Mouse (Mus musculus): Measurements from ENCODE around the gene Spdye4b. TPM values are rescaled to one million over a fixed set of nuclear protein-coding genes. Genes with fewer than 3 reads are reported as not detected.

The Spdye4b gene
- polyA plus RNA-seq, 1 experiment: not detected

DNA sequence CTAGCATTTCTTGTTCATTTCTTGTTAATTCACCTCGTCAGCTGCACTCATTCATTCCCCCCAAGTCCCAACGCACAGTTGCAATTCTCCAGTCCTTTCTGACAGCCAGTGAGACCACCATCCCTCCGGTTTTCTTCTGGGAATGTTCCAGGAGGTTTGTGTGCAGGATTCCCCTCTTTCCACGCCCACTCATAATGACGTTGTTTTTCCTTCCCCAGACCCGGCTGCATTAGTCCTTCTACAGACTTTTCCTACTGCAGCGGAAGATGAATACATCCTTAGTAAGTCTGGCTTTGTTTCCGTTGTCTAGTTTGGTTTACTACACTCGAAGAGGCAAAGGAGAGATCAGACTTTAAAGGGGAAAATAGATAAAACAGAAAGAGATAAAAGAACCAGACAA, 55.2 kb downstream of the Spdye4b start:
- TF ChIP-seq POLR2A (IDR thresholded peaks at IDR 0.05; ENCODE audit: borderline replicate concordance, control insufficient read depth, low read depth, low read length): no peak
- no peak for TF ChIP-seq CTCF (IDR thresholded peaks at IDR 0.05; ENCODE audit: control insufficient read depth, insufficient read depth, low read length)
- 42% methylated on average over 9 of the region's 9 CpGs for whole genome bisulfite sequencing
- Histone ChIP-seq H3K4me3 (replicated peaks; ENCODE audit: control insufficient read depth, low read depth, low read length) (no peak overlapping the region), H3K27ac (ENCODE audit: control insufficient read depth, insufficient read depth, low read depth, low read length, poor library complexity) (no peak overlapping the region), H3K4me1 (ENCODE audit: control insufficient read depth, insufficient read depth, low read length) (peaks cover 1% of the 10 kb centered on the region; the same call in 1 of the 2 replicates)

DNA sequence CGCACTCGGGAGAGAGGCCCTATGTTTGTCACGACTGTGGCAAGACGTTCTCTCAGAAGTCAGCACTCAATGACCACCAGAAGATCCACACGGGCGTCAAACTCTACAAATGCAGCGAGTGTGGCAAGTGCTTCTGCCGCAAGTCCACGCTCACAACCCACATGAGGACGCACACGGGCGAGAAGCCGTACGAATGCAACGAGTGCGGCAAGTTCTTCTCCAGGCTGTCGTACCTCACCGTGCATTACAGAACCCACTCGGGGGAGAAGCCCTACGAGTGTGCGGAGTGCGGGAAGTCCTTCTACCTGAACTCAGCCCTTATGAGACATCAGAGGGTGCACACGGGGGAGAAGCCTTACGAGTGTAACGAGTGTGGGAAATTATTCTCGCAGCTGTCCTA, 64.1 kb downstream of the Spdye4b start:
- TF ChIP-seq CTCF (IDR thresholded peaks at IDR 0.05; ENCODE audit: control insufficient read depth, insufficient read depth, low read length) (no peak), POLR2A (IDR thresholded peaks at IDR 0.05; ENCODE audit: borderline replicate concordance, control insufficient read depth, low read depth, low read length) (no peak)
- WGBS: 93% methylated on average over 26 of the region's 26 CpGs
- Histone ChIP-seq H3K4me1 (ENCODE audit: control insufficient read depth, insufficient read depth, low read length) (no peaks in the 10 kb centered on the region), H3K4me3 (replicated peaks; ENCODE audit: control insufficient read depth, low read depth, low read length) (no peak overlapping the region), H3K27ac (ENCODE audit: control insufficient read depth, insufficient read depth, low read depth, low read length, poor library complexity) (no peak overlapping the region)

DNA sequence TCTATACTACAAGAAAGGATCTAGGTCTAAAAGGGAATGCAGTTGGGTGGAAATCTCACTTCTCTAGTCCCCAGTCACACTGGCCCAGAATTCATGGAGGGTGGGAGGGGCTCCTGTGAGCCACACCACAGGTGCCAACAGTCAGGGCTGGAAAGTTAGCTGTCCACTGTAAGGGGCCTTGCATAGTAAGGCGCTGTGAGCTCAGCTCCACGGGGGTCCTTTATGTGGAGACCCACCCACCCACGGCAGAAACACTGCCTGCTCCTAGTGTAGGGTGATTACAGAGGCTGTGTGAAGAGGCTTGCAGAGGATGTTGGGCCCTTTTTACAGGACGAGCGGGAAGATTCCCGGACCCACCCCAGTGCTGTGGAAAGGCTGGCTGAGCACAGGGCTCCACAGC, 71.2 kb downstream of the Spdye4b start:
- H3K4me1 ChIP-seq (ENCODE audit: control insufficient read depth, insufficient read depth, low read length): no peaks in the 10 kb centered on the region
- H3K4me3 ChIP-seq (replicated peaks; ENCODE audit: control insufficient read depth, low read depth, low read length): no peak overlapping the region
- TF ChIP-seq CTCF (IDR thresholded peaks at IDR 0.05; ENCODE audit: control insufficient read depth, insufficient read depth, low read length) (no peak), POLR2A (IDR thresholded peaks at IDR 0.05; ENCODE audit: borderline replicate concordance, control insufficient read depth, low read depth, low read length) (no peak)
- H3K27ac ChIP-seq (ENCODE audit: control insufficient read depth, insufficient read depth, low read depth, low read length, poor library complexity): no peak overlapping the region
- 55% methylated on average over 6 of the region's 6 CpGs for WGBS

DNA sequence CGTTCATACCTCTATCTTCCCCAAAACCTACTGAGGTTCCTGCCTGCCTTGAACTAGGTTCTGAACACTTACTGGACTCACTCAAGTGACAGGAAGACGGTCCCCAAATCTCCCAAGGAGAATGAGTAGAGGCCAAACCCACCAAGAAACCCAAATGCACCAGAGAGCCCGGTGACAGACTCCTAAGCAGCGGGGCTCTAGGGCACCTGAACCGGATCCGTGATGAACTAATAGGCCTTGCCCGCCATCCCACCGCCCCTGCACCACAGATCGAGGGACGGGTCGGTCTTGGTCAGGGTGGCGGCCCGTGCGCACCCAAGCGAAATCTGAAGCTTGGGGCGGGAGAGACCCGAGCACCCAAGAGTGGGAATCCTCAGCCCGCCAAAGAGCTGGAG, 72.0 kb downstream of the Spdye4b start:
- Histone ChIP-seq H3K27ac (ENCODE audit: control insufficient read depth, insufficient read depth, low read depth, low read length, poor library complexity) (no peak overlapping the region), H3K4me3 (replicated peaks; ENCODE audit: control insufficient read depth, low read depth, low read length) (no peak overlapping the region), H3K4me1 (ENCODE audit: control insufficient read depth, insufficient read depth, low read length) (no peaks in the 10 kb centered on the region)
- 38% methylated on average over 18 of the region's 18 CpGs for WGBS
- TF ChIP-seq POLR2A (IDR thresholded peaks at IDR 0.05; ENCODE audit: borderline replicate concordance, control insufficient read depth, low read depth, low read length) (no peak), CTCF (IDR thresholded peaks at IDR 0.05; ENCODE audit: control insufficient read depth, insufficient read depth, low read length) (no peak)

DNA sequence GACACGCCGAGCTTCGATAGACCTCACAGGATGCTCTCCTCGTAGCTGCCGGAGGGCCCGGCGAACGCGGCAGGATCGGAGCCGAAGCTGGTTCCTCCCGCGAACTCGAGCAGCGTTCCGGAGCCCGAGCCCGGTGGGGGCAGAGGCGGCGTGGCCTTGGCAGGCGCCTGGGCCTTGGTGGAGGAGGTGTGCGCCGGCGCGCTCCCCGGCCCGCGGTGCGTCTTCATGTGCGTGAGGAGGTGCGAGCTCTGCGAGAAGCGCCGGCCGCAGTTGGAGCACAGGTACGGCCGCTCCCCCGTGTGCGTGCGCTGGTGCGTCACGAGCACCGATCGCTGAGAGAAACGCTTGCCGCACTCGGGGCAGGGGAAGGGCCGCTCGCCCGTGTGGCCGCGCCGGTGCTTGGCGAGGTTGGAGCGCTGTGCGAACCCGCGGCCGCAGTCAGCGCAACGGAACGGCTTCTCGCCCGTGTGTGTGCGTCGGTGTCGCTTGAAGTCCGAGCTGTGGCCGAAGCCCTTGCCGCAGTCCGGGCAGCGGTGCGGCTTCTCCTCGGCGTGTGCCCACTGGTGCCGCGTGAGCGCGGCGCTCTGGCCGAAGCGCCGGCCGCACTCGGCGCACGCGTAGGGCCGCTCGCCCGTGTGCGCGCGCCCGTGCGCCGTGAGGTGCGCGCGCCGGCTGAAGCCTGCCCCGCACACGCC, 72.5 kb downstream of the Spdye4b start:
- 3% methylated on average over 103 of the region's 103 CpGs for WGBS
- Histone ChIP-seq H3K4me1 (ENCODE audit: control insufficient read depth, insufficient read depth, low read length) (no peaks in the 10 kb centered on the region), H3K27ac (ENCODE audit: control insufficient read depth, insufficient read depth, low read depth, low read length, poor library complexity) (no peak overlapping the region; the same call in 1 of the 2 replicates), H3K4me3 (replicated peaks; ENCODE audit: control insufficient read depth, low read depth, low read length) (no peak overlapping the region)
- TF ChIP-seq CTCF (IDR thresholded peaks at IDR 0.05; ENCODE audit: control insufficient read depth, insufficient read depth, low read length) (no peak), POLR2A (IDR thresholded peaks at IDR 0.05; ENCODE audit: borderline replicate concordance, control insufficient read depth, low read depth, low read length) (no peak)

DNA sequence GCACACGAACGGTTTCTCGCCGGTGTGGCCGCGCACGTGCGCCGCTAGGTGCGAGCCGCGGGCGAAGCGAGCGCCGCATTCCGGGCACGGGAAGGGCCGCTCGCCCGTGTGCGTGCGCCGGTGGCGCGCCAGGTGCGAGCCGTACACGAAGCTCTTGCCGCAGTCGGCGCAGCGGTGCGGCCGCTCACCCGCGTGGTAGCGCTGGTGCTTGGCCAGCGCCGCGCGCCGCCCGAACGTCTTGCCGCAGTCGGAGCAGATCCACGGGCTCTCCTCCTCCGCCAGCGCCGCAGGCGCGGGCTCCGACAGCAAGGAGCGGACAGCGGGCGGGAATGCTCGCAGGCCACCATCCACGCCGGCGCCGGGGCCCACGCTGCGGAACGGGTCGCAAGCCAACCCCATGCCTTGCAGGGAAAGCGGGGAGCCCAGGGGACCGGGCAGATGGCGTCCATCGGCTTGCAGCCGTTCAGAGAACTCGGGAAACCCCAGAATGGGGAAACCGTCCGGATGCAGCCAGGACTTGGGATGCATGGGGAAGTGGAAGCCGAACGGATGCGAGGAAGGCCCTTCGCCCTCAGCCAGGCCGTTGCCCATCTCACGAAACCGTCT, 73.2 kb downstream of the Spdye4b start:
- Histone ChIP-seq H3K4me1 (ENCODE audit: control insufficient read depth, insufficient read depth, low read length) (no peaks in the 10 kb centered on the region), H3K4me3 (replicated peaks; ENCODE audit: control insufficient read depth, low read depth, low read length) (no peak overlapping the region), H3K27ac (ENCODE audit: control insufficient read depth, insufficient read depth, low read depth, low read length, poor library complexity) (no peak overlapping the region; the same call in 1 of the 2 replicates)
- no peak for TF ChIP-seq CTCF (IDR thresholded peaks at IDR 0.05; ENCODE audit: control insufficient read depth, insufficient read depth, low read length)
- TF ChIP-seq POLR2A (IDR thresholded peaks at IDR 0.05; ENCODE audit: borderline replicate concordance, control insufficient read depth, low read depth, low read length): no peak
- WGBS: 7% methylated on average over 81 of the region's 81 CpGs

Other genes starting within 250 kb of the Spdye4b start
- 6.4 and 15.2 TPM in 2 replicates for gene Fscn1, start 220.7 kb upstream of the Spdye4b start, polyA plus RNA-seq (2011; ENCODE audit: insufficient read depth, insufficient read length, low replicate concordance, missing spikeins)
- gene Rnf216, start 68.0 kb upstream of the Spdye4b start, polyA plus RNA-seq (2011; ENCODE audit: insufficient read depth, insufficient read length, low replicate concordance, missing spikeins): 17.5 and 28.5 TPM in 2 replicates
- gene Olfr718-ps1, start 33.4 kb upstream of the Spdye4b start, polyA plus RNA-seq (2011; ENCODE audit: insufficient read depth, insufficient read length, low replicate concordance, missing spikeins): not detected in 2 replicates
- 3.8 and 6.9 TPM in 2 replicates for gene Rbak, start 242 bp upstream of the Spdye4b start, polyA plus RNA-seq (2011; ENCODE audit: insufficient read depth, insufficient read length, low replicate concordance, missing spikeins)
- gene Spdye4a, start 45.9 kb downstream of the Spdye4b start, polyA plus RNA-seq (2011; ENCODE audit: insufficient read depth, insufficient read length, low replicate concordance, missing spikeins): not detected in 2 replicates
- 1.7 and 5.6 TPM in 2 replicates for gene Zfp12, start 54.1 kb downstream of the Spdye4b start, polyA plus RNA-seq (2011; ENCODE audit: insufficient read depth, insufficient read length, low replicate concordance, missing spikeins)
- 0.87 and 0.90 TPM in 2 replicates for gene Zfp316, start 89.0 kb downstream of the Spdye4b start, polyA plus RNA-seq (2011; ENCODE audit: insufficient read depth, insufficient read length, low replicate concordance, missing spikeins)
- not detected in 2 replicates for gene Zfp853, start 112.6 kb downstream of the Spdye4b start, polyA plus RNA-seq (2011; ENCODE audit: insufficient read depth, insufficient read length, low replicate concordance, missing spikeins)
- gene E130309D02Rik, start 134.3 kb downstream of the Spdye4b start, polyA plus RNA-seq (2011; ENCODE audit: insufficient read depth, insufficient read length, low replicate concordance, missing spikeins): 7.6 and 13.1 TPM in 2 replicates
- 21.0 and 33.2 TPM in 2 replicates for gene Zdhhc4, start 148.2 kb downstream of the Spdye4b start, polyA plus RNA-seq (2011; ENCODE audit: insufficient read depth, insufficient read length, low replicate concordance, missing spikeins)
- gene Grid2ip, start 176.3 kb downstream of the Spdye4b start, polyA plus RNA-seq (2011; ENCODE audit: insufficient read depth, insufficient read length, low replicate concordance, missing spikeins): not detected in 2 replicates
- 18.4 and 24.9 TPM in 2 replicates for gene Kdelr2, start 222.8 kb downstream of the Spdye4b start, polyA plus RNA-seq (2011; ENCODE audit: insufficient read depth, insufficient read length, low replicate concordance, missing spikeins)

Data from bone marrow, adult 2 months (tissue).